Mouse (Mus musculus) kidney, adult 2 months (tissue): Measurements from ENCODE around the gene Paxip1. TPM values are rescaled to one million over a fixed set of nuclear protein-coding genes. Genes with fewer than 3 reads are reported as not detected.

Source experiments
- DNase-seq: peaks from one replicate; pipeline ENCODE4 v3.0.0; 2021
- H3K27ac ChIP-seq: fragments of 200-500 bp; 2 replicates; pipeline ENCODE4 v1.5.1; 2012; ENCODE audit warnings: low read depth, low read length, control low read depth, inconsistent platforms; ENCODE audit not compliant: insufficient read depth
- H3K27me3 ChIP-seq: fragments of 200-500 bp; replicated peaks from 2 replicates; pipeline ENCODE4 v1.6.1; 2012; ENCODE audit warnings: mild to moderate bottlenecking, moderate library complexity, low read length, inconsistent platforms; ENCODE audit not compliant: control insufficient read depth, insufficient read depth
- H3K36me3 ChIP-seq: fragments of 200-500 bp; 2 replicates; pipeline ENCODE4 v1.6.1; 2012; ENCODE audit warnings: mild to moderate bottlenecking, moderate library complexity, low read length, inconsistent platforms; ENCODE audit not compliant: control insufficient read depth, insufficient read depth
- H3K4me1 ChIP-seq: fragments of 200-500 bp; 2 replicates; pipeline ENCODE4 v1.6.1; 2011; ENCODE audit warnings: low read length; ENCODE audit not compliant: control insufficient read depth, insufficient read depth
- H3K4me3 ChIP-seq: fragments of 200-500 bp; 2 replicates; pipeline ENCODE4 v1.5.1; 2011; ENCODE audit warnings: mild to moderate bottlenecking, low read depth, low read length, control low read depth; ENCODE audit not compliant: insufficient read depth
- CTCF ChIP-seq: fragments of 200-500 bp; conservative IDR thresholded peaks from 2 replicates; pipeline ENCODE4 v1.5.1; 2011; ENCODE audit warnings: low read depth, mild to moderate bottlenecking, control low read depth, low read length, moderate library complexity, mixed read lengths; ENCODE audit not compliant: insufficient read depth, insufficient read length
- POLR2A ChIP-seq: fragments of 200-500 bp; IDR thresholded peaks from one replicate; pipeline ENCODE4 v1.6.1; 2011; ENCODE audit warnings: low read depth, low read length, control low read depth
- WGBS: fragments of 180-500 bp; shearing (Covaris S2); methylation state at CpG from one replicate; pipeline ENCODE4 v1.1.7; 2018; 5-methylcytosine and 5-hydroxymethylcytosine counted together
- polyA plus RNA-seq: library from polyadenylated mRNA; depleted of rRNA; stranded (reverse); fragments of >200 nt; gene quantifications from 2 replicates; pipeline ENCODE4 v1.2.3, GENCODE M21; 2012

Paxip1 gene
- polyA plus RNA-seq, 1 experiment = 18.1 TPM

- DNase-seq = peak; percentile 78
- Histone ChIP-seq H3K36me3 (no peaks in the 10 kb centered on the region), H3K27me3 (no peaks in the 10 kb centered on the region), H3K4me1 (peaks cover 5% of the 10 kb centered on the region; the same call in 1 of the 2 replicates), H3K4me3 (no peak overlapping the region), H3K27ac (no peak overlapping the region)
- TF ChIP-seq CTCF (peak; percentile 86), POLR2A (no peak)
- WGBS = 14% methylated on average over 1 of the region's 1 CpGs
Observed at GRCm38 (mm10) chr5:27793923-27794322, 2.4 kb upstream of the Paxip1 start.

GRCm38 (mm10) chr5:27792531-27793205, 1.2 kb upstream of the Paxip1 start:
- Histone ChIP-seq H3K4me3 (no peak overlapping the region), H3K4me1 (peaks cover 5% of the 10 kb centered on the region; the same call in 1 of the 2 replicates), H3K36me3 (no peaks in the 10 kb centered on the region), H3K27ac (no peak overlapping the region), H3K27me3 (no peaks in the 10 kb centered on the region)
- DNase-seq = no peak
- TF ChIP-seq CTCF = no peak
- no peak for TF ChIP-seq POLR2A
- 46% methylated on average over 9 of the region's 9 CpGs for WGBS

- peaks cover 5% of the 10 kb centered on the region; the same call in 1 of the 2 replicates for H3K4me1 ChIP-seq
- WGBS = 13% methylated on average over 8 of the region's 8 CpGs
- H3K27me3 ChIP-seq = no peaks in the 10 kb centered on the region
- H3K4me3 ChIP-seq = peak overlapping the region; percentile 58
- no peak for DNase-seq
- peak overlapping the region; percentile 64 for H3K27ac ChIP-seq
- TF ChIP-seq POLR2A = no peak
- TF ChIP-seq CTCF = no peak
- H3K36me3 ChIP-seq = no peaks in the 10 kb centered on the region
Observed at GRCm38 (mm10) chr5:27792173-27792470, 631 bp upstream of the Paxip1 start.

GRCm38 (mm10) chr5:27790910-27791288, 592 bp downstream of the Paxip1 start:
- Histone ChIP-seq H3K4me1 (peaks cover 5% of the 10 kb centered on the region; the same call in 1 of the 2 replicates), H3K27me3 (no peaks in the 10 kb centered on the region), H3K36me3 (peaks cover 5% of the 10 kb centered on the region; the same call in 1 of the 2 replicates), H3K27ac (peak overlapping the region; percentile 94), H3K4me3 (peak overlapping the region; percentile 58)
- WGBS = 1% methylated on average over 47 of the region's 47 CpGs
- TF ChIP-seq CTCF = no peak
- TF ChIP-seq POLR2A = no peak
- peak; percentile 91 for DNase-seq

- peaks cover 5% of the 10 kb centered on the region; the same call in 1 of the 2 replicates for H3K36me3 ChIP-seq
- H3K27ac ChIP-seq = peak overlapping the region; percentile 81
- 10% methylated on average over 21 of the region's 21 CpGs for WGBS
- DNase-seq = peak; percentile 19
- no peaks in the 10 kb centered on the region for H3K27me3 ChIP-seq
- TF ChIP-seq POLR2A = no peak
- no peak for TF ChIP-seq CTCF
- H3K4me3 ChIP-seq = peak overlapping the region; percentile 58
- peaks cover 5% of the 10 kb centered on the region; the same call in 1 of the 2 replicates for H3K4me1 ChIP-seq
Observed at GRCm38 (mm10) chr5:27790086-27790909, 1.2 kb downstream of the Paxip1 start.

GRCm38 (mm10) chr5:27789586-27789985, 1.9 kb downstream of the Paxip1 start:
- no peaks in the 10 kb centered on the region for H3K27me3 ChIP-seq
- H3K27ac ChIP-seq = no peak overlapping the region
- no peak overlapping the region for H3K4me3 ChIP-seq
- H3K36me3 ChIP-seq = peaks cover 5% of the 10 kb centered on the region; the same call in 1 of the 2 replicates
- TF ChIP-seq CTCF = no peak
- no peak for TF ChIP-seq POLR2A
- DNase-seq = no peak
- H3K4me1 ChIP-seq = peaks cover 5% of the 10 kb centered on the region; the same call in 1 of the 2 replicates
- 56% methylated on average over 10 of the region's 10 CpGs for WGBS

- no peak overlapping the region for H3K4me3 ChIP-seq
- peaks cover 5% of the 10 kb centered on the region for H3K36me3 ChIP-seq
- no peak for TF ChIP-seq CTCF
- no peak for TF ChIP-seq POLR2A
- 96% methylated on average over 9 of the region's 9 CpGs for WGBS
- no peaks in the 10 kb centered on the region for H3K27me3 ChIP-seq
- H3K27ac ChIP-seq = no peak overlapping the region
- DNase-seq = no peak
- no peaks in the 10 kb centered on the region for H3K4me1 ChIP-seq
Observed at GRCm38 (mm10) chr5:27783381-27783780, 8.1 kb downstream of the Paxip1 start.
